Mouse (Mus musculus) lung, embryonic 15.5 days (tissue): Measurements from ENCODE around the gene Ice1. TPM values are rescaled to one million over a fixed set of nuclear protein-coding genes. Genes with fewer than 3 reads are reported as not detected.

Source experiments
- ATAC-seq: fragments of 200-750 bp; cut with Nextera tagmentation; 2 replicates; pipeline ENCODE4 v1.8.0; 2017; ENCODE audit warnings: moderate number of reproducible peaks, borderline replicate concordance; ENCODE audit not compliant: low FRiP score, low TSS enrichment; ENCODE audit errors: extremely low read depth
- H3K27ac ChIP-seq: fragments of 300-500 bp; sonication (generic); 2 replicates; pipeline ENCODE4 v1.5.1; 2015; ENCODE audit warnings: moderate library complexity, mild to moderate bottlenecking, inconsistent platforms
- H3K27me3 ChIP-seq: fragments of 300-500 bp; sonication (generic); 2 replicates; pipeline ENCODE4 v1.6.1; 2015; ENCODE audit warnings: inconsistent platforms
- H3K36me3 ChIP-seq: fragments of 300-500 bp; sonication (generic); 2 replicates; pipeline ENCODE4 v1.6.1; 2015; ENCODE audit warnings: inconsistent platforms
- H3K4me1 ChIP-seq: fragments of 300-500 bp; sonication (generic); 2 replicates; pipeline ENCODE4 v1.6.1; 2015; ENCODE audit warnings: inconsistent platforms
- H3K4me2 ChIP-seq: fragments of 300-500 bp; sonication (generic); 2 replicates; pipeline ENCODE4 v1.6.1; 2015; ENCODE audit warnings: inconsistent platforms, mild to moderate bottlenecking, moderate library complexity
- H3K4me3 ChIP-seq: fragments of 300-500 bp; sonication (generic); 2 replicates; pipeline ENCODE4 v1.5.1; 2015; ENCODE audit warnings: mild to moderate bottlenecking, inconsistent platforms
- H3K9ac ChIP-seq: fragments of 300-500 bp; sonication (generic); 2 replicates; pipeline ENCODE4 v1.6.1; 2015; ENCODE audit warnings: inconsistent platforms
- H3K9me3 ChIP-seq: fragments of 300-500 bp; sonication (generic); 2 replicates; pipeline ENCODE4 v1.6.1; 2016; ENCODE audit warnings: inconsistent platforms
- WGBS: fragments of 180-500 bp; shearing (Covaris S2); methylation state at CpG from one replicate; pipeline ENCODE4 v1.1.7; 2015; 5-methylcytosine and 5-hydroxymethylcytosine counted together
- polyA plus RNA-seq: library from polyadenylated mRNA; unstranded; fragments of >200 nt; fragmentation: Nextera tagmentation; extraction: Ambion mirVana; gene quantifications from 2 replicates; pipeline ENCODE4 v1.2.1, GENCODE M21; 2015

Ice1 gene
- polyA plus RNA-seq, 1 experiment from 2014 or later, result 16.7 TPM

DNA sequence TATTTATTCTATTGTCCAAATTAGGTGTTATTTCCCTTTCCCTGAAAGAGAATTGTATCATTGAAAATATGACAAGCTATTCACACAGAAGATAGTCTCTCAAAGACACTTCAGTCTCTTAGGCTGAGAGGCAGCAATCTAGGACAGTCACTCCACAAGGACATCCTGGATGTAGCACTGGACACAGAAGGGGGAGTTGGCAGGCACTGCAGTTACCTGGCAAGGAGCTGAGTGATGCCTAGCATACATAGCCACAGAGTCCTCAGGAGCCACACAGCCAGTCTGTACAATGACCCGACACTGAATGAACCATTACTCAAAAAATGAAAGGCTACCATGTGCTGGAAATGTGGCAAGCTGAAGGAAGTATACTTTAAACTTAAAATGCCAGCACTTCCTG lies 35.9 kb downstream of the Ice1 start:
- WGBS, result 76% methylated on average over 1 of the region's 1 CpGs
- Histone ChIP-seq H3K4me1 (0 out of 2 replicates have a peak, but pooled peaks cover 5% of the 10 kb centered on the region), H3K9me3 (no peaks in the 10 kb centered on the region), H3K36me3 (peaks cover 64% of the 10 kb centered on the region), H3K4me2 (no peak overlapping the region), H3K27ac (no peak overlapping the region), H3K4me3 (no peak overlapping the region), H3K9ac (no peak overlapping the region), H3K27me3 (no peaks in the 10 kb centered on the region)
- no peak for ATAC-seq

DNA sequence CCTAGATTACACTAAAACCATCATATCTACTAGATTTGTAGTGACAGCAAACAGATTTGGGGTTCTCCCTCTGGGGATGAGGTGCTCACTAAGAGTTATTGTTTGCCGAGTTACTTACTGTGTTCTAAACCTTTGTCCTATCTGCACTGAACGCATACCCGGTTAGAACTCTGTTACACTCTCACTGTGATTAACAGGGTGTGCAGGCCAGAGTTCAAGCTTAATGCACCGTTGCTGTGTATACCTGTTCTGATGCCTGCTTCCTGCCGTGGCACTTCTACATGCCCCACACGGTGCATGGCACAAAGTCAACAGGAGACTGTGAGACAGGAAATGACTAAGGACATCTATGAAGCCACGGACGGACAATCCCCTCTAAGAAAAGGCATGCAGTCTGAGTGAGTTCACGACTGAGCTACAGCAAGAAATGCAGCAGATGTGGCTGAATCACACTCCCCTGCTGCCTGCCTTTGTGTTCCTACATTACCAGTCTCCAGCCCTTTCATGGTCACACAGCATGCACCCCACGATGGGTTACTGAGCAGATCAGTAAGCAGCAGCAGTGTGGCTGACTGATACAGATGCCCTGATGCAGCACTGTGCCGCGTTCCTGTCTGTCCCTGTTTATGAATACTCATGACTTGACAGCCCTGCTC lies 37.3 kb downstream of the Ice1 start:
- 78% methylated on average over 12 of the region's 12 CpGs for WGBS
- Histone ChIP-seq H3K4me2 (no peak overlapping the region), H3K4me3 (no peak overlapping the region), H3K27me3 (no peaks in the 10 kb centered on the region), H3K9me3 (no peaks in the 10 kb centered on the region), H3K36me3 (peaks cover 64% of the 10 kb centered on the region), H3K27ac (no peak overlapping the region), H3K4me1 (0 out of 2 replicates have a peak, but pooled peaks cover 5% of the 10 kb centered on the region), H3K9ac (no peak overlapping the region)
- ATAC-seq, result no peak

DNA sequence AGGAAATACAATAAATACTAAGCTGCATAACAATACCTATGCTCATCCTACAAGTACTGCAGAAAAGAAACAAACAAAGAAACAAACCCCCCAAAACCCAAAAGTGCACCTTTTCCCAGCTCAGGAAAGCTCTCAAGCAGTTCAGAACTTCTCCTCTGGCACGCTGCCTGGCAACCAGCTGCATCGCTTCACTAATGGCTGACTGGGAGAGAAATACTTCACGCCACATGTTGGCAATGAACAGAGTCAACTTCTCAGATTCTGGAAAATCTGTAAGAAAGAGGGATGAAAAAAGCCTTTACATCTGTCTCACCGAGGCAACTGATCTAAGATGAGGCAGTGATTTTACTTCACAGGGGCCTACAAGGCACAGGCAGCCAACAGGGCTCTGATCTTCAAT lies 38.5 kb downstream of the Ice1 start:
- H3K9ac ChIP-seq, result no peak overlapping the region
- H3K4me3 ChIP-seq, result no peak overlapping the region
- no peak overlapping the region for H3K4me2 ChIP-seq
- WGBS, result 62% methylated on average over 4 of the region's 4 CpGs
- no peaks in the 10 kb centered on the region for H3K27me3 ChIP-seq
- H3K27ac ChIP-seq, result no peak overlapping the region
- H3K4me1 ChIP-seq, result 0 out of 2 replicates have a peak, but pooled peaks cover 5% of the 10 kb centered on the region
- peaks cover 64% of the 10 kb centered on the region for H3K36me3 ChIP-seq
- ATAC-seq, result no peak
- no peaks in the 10 kb centered on the region for H3K9me3 ChIP-seq

GRCm38 (mm10) chr13:70596901-70597300 lies 40.5 kb downstream of the Ice1 start:
- Histone ChIP-seq H3K9me3 (no peaks in the 10 kb centered on the region), H3K4me3 (no peak overlapping the region), H3K9ac (no peak overlapping the region), H3K27ac (no peak overlapping the region), H3K4me2 (no peak overlapping the region), H3K36me3 (peaks cover 65% of the 10 kb centered on the region), H3K27me3 (no peaks in the 10 kb centered on the region), H3K4me1 (0 out of 2 replicates have a peak, but pooled peaks cover 5% of the 10 kb centered on the region)
- WGBS, result 92% methylated on average over 3 of the region's 3 CpGs
- ATAC-seq, result no peak

DNA sequence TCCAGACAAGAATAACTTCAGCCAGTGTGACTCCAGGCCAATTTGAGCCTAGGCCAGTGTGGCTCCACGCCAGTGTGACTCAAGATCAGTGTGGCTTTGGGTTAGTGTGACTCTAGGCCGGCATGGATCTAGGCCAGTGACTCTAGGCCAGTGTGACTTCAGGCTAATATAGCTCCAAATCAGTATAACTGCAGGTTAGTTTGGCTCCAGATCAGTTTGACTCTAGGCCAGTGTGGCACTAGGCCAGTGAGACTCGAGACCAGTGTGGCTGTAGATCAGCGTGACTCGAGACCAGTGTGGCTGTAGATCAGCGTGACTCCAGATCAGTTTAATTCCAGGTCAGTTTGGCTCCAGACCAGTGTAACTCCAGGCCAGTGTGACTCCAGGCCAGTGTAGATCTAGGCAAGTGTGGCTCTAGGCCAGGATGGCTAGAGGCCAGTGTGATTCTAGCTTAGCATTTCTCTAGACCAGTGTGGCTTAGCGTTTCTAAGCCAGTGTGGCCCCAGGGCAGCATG lies 47.1 kb downstream of the Ice1 start:
- no peaks in the 10 kb centered on the region for H3K9me3 ChIP-seq
- H3K4me3 ChIP-seq, result no peak overlapping the region
- H3K4me1 ChIP-seq, result no peaks in the 10 kb centered on the region
- no peaks in the 10 kb centered on the region for H3K27me3 ChIP-seq
- no peak for ATAC-seq
- no peak overlapping the region for H3K27ac ChIP-seq
- 73% methylated on average over 7 of the region's 7 CpGs for whole genome bisulfite sequencing
- H3K4me2 ChIP-seq, result no peak overlapping the region
- H3K36me3 ChIP-seq, result peaks cover 79% of the 10 kb centered on the region
- H3K9ac ChIP-seq, result no peak overlapping the region

GRCm38 (mm10) chr13:70586969-70587368 lies 50.5 kb downstream of the Ice1 start:
- no peak overlapping the region for H3K9ac ChIP-seq
- H3K4me3 ChIP-seq, result no peak overlapping the region
- 75% methylated on average over 2 of the region's 2 CpGs for WGBS
- H3K4me1 ChIP-seq, result no peaks in the 10 kb centered on the region
- H3K9me3 ChIP-seq, result no peaks in the 10 kb centered on the region
- H3K27me3 ChIP-seq, result no peaks in the 10 kb centered on the region
- peaks cover 45% of the 10 kb centered on the region for H3K36me3 ChIP-seq
- no peak overlapping the region for H3K27ac ChIP-seq
- ATAC-seq, result 0 out of 2 replicates have a peak, but pooled peaks have one; percentile 8
- no peak overlapping the region for H3K4me2 ChIP-seq

DNA sequence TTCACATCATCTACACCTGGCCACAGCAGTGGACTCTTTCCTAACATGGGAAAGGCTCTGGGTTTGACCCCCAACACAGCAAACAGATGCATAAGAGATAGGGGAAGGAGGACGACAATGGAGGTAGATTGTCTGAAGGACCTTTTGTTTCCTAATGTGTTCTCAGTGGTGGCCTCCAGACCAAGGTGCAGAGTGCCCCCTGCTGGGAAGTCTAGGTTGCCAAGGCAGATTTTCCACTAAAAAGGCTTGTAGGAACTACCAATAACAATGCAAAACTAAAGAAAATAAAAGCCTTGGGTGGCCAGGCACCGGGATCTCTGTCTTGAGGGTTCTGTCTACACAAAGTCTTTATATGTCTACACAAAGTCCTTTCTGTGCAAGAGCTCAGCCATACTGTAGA lies 54.9 kb downstream of the Ice1 start:
- 26% methylated on average over 2 of the region's 2 CpGs for WGBS
- Histone ChIP-seq H3K9me3 (no peaks in the 10 kb centered on the region), H3K27me3 (no peaks in the 10 kb centered on the region), H3K27ac (no peak overlapping the region), H3K4me1 (no peaks in the 10 kb centered on the region), H3K9ac (no peak overlapping the region), H3K4me3 (no peak overlapping the region), H3K4me2 (no peak overlapping the region), H3K36me3 (peaks cover 14% of the 10 kb centered on the region; the same call in 1 of the 2 replicates)
- ATAC-seq, result no peak

DNA sequence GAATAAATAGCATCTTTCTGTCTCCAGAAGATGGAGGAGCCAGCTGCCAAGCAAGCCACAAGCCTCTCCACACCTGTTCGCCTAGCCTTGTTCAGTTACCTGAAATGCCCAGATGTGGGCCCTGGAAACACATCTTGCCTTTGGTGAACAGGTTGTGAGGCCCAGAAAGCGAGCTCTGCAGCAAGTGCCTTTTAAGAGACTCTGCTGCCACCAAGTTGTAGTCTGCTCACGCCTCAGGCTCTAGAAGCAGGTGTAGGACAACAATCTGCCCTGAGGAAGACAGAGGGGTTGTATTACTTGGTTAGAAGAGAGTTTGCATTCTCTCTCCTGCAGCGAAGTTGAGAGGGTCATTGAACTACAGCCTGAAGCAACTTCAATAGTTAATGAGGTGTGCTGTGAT lies 55.9 kb downstream of the Ice1 start:
- WGBS, result 71% methylated on average over 4 of the region's 4 CpGs
- ATAC-seq, result no peak

GRCm38 (mm10) chr13:70574216-70574615 lies 63.2 kb downstream of the Ice1 start:
- no peaks in the 10 kb centered on the region for H3K9me3 ChIP-seq
- no peak for ATAC-seq
- H3K4me3 ChIP-seq, result no peak overlapping the region
- H3K36me3 ChIP-seq, result no peaks in the 10 kb centered on the region
- H3K4me1 ChIP-seq, result no peaks in the 10 kb centered on the region
- H3K27ac ChIP-seq, result no peak overlapping the region
- H3K4me2 ChIP-seq, result no peak overlapping the region
- H3K27me3 ChIP-seq, result no peaks in the 10 kb centered on the region
- H3K9ac ChIP-seq, result no peak overlapping the region
- WGBS, result 86% methylated on average over 1 of the region's 1 CpGs

More for the DNA sequence above, 55.9 kb downstream of the Ice1 start:
- H3K36me3 ChIP-seq, result peaks cover 9% of the 10 kb centered on the region; the same call in 1 of the 2 replicates
- H3K4me3 ChIP-seq, result no peak overlapping the region
- H3K4me2 ChIP-seq, result no peak overlapping the region
- no peaks in the 10 kb centered on the region for H3K4me1 ChIP-seq
- H3K27me3 ChIP-seq, result no peaks in the 10 kb centered on the region
- no peaks in the 10 kb centered on the region for H3K9me3 ChIP-seq
- H3K27ac ChIP-seq, result no peak overlapping the region
- H3K9ac ChIP-seq, result no peak overlapping the region

DNA sequence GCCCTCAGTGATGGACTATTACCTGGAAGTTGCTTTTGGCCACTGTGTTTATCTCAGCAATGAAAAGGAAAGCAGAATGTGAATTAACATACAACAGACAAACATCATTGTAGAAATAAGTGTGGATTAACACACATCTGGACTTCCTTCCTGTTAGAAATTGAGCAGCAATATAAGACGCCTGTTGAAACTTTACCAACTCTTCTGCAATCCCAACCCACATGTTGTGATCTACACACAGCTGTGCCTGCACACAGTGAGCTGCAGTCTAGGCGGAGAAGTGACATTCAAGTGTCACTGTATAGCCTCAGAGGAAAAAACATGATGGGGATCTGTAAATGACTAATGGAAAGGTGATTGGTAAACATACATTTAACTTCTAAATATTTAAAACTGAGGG lies 69.5 kb downstream of the Ice1 start:
- H3K9ac ChIP-seq, result no peak overlapping the region
- no peak overlapping the region for H3K27ac ChIP-seq
- H3K4me1 ChIP-seq, result no peaks in the 10 kb centered on the region
- no peaks in the 10 kb centered on the region for H3K36me3 ChIP-seq
- no peaks in the 10 kb centered on the region for H3K27me3 ChIP-seq
- no peak overlapping the region for H3K4me2 ChIP-seq
- no peaks in the 10 kb centered on the region for H3K9me3 ChIP-seq
- 55% methylated on average over 2 of the region's 2 CpGs for WGBS
- no peak overlapping the region for H3K4me3 ChIP-seq
- ATAC-seq, result no peak

GRCm38 (mm10) chr13:70553456-70553855 lies 84.0 kb downstream of the Ice1 start:
- 73% methylated on average over 5 of the region's 5 CpGs for WGBS
- no peak overlapping the region for H3K4me2 ChIP-seq
- no peak overlapping the region for H3K9ac ChIP-seq
- no peaks in the 10 kb centered on the region for H3K36me3 ChIP-seq
- no peaks in the 10 kb centered on the region for H3K4me1 ChIP-seq
- no peaks in the 10 kb centered on the region for H3K9me3 ChIP-seq
- ATAC-seq, result no peak
- no peak overlapping the region for H3K27ac ChIP-seq
- no peaks in the 10 kb centered on the region for H3K27me3 ChIP-seq
- H3K4me3 ChIP-seq, result no peak overlapping the region

DNA sequence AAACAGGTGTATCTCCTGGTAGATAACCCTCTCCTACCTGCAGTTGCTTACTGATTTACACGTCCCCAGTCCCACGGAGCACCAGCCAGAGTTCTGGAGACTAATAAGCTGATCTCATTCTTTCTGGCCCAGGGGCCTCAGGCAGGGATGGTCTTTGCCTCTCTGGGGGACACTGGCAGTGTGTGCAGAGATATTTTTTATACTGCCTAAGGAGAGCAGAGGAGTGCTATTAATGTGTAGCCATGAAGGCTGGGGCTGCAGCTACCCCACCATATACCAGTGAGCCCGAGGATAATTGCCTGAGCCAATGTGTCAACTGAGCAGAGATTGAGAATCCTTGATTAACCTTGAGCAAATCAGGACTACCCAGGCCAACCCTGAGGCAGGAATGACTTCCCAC lies 90.0 kb downstream of the Ice1 start:
- Histone ChIP-seq H3K4me1 (no peaks in the 10 kb centered on the region), H3K36me3 (no peaks in the 10 kb centered on the region), H3K27ac (no peak overlapping the region)

More for the DNA sequence above, 90.0 kb downstream of the Ice1 start:
- ATAC-seq, result no peak
- Histone ChIP-seq H3K9ac (no peak overlapping the region), H3K9me3 (no peaks in the 10 kb centered on the region), H3K4me3 (no peak overlapping the region), H3K27me3 (no peaks in the 10 kb centered on the region), H3K4me2 (no peak overlapping the region)
- WGBS, result 29% methylated on average over 3 of the region's 3 CpGs
